Mouse (Mus musculus): ENCODE measurements around the gene Mast4.

Gene Mast4

DNA sequence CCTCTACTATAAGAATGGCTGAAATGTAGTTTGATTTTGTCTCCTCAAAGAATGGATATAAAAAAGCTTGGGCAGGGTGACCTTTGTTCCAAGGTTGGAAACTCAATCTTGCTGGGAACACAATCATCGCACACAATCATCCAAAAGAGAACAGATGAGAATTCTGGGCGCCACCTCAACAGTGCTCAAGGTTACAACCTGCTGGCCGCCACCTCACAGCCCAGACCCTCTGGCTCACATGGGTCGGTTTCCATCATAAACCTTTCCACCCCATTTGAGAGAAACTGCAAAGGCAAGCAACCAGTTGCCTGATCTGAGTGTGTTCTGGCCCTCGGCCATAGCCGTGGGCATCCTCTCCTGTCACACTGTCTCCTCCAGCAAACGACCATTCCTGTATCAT, 414.6 kb downstream of the Mast4 start:
- DNase-seq (ENCODE audit: low read depth): no peak

DNA sequence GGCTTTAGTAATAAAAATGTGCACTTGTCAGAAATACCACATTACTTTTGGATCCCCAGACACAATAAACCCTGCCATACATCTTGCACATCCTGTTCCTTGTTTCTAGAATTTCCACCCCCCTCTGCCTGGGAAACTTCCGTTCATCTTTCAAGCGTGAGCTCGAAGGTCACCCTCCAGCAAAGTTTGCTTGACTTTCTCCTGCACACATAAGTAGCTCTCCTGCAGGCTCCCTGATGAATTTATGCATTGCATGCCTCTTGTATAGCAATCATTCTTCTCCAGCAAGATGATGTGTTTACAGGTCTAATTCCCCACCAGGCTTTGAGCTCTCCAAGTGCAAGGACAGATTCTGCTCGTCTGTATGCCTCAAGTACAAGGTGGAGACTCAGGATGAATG, 415.7 kb downstream of the Mast4 start:
- DNase-seq (ENCODE audit: low read depth): no peak

DNA sequence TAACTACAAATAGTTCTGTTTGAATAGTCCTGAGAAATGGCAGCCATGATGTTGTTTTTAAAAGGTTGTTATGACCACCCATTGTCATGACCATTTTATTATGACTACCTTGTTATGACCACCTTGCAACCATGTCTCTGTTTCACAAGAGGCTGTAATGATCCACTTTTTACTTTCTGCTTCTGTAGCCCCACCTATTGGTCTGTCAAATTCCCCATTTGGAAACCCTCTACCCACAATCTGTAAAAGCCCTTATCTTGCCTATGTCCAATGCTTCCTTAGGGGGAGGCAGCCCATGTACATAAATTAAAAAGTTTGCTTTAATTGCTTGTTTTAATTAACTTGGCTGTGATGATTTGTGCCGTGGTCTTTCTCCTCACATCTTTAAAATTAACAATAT, 419.0 kb downstream of the Mast4 start:
- no peak for DNase-seq (ENCODE audit: low read depth)

GRCm38 (mm10) chr13:102914800-102915199, 419.5 kb downstream of the Mast4 start:
- no peak for DNase-seq (ENCODE audit: low read depth)

DNA sequence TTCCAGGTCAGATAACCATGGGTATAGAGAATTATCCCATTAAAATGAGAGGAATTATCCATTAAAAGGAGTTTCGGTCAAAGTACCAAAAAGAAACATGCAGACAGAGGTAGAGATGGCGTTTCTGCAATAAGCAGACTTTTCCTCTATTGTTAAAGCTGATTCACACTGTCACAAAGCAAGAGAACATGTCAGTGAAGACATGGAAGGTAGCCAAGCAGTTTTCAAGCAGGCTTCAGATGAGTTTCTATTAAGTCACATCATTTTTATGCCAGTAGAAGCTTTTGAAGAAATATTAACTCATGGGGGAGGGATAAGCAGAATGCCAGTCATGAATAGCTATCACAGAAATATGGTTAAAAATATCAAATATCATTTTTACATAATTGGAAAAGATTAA, 420.4 kb downstream of the Mast4 start:
- no peak for DNase-seq (ENCODE audit: low read depth)

DNA sequence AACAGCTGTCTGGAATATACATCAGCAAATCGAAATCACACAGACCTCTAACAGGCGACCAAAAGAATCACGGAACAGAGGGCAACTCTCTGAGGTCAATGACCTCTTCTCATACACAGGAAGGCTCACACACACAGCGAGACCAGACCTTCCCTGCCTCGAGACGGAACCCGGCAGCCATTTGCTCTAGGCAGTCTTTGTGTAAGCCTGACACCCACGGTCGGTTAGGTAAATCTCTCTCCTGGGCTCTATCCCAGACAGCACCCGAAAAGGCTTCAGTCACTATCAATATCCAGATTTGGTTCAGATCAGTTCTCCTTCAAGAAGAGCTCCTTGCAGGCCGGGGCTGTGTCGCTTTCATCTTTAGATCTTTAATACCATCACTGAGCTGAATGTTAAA, 421.4 kb downstream of the Mast4 start:
- no peak for DNase-seq (ENCODE audit: low read depth)

DNA sequence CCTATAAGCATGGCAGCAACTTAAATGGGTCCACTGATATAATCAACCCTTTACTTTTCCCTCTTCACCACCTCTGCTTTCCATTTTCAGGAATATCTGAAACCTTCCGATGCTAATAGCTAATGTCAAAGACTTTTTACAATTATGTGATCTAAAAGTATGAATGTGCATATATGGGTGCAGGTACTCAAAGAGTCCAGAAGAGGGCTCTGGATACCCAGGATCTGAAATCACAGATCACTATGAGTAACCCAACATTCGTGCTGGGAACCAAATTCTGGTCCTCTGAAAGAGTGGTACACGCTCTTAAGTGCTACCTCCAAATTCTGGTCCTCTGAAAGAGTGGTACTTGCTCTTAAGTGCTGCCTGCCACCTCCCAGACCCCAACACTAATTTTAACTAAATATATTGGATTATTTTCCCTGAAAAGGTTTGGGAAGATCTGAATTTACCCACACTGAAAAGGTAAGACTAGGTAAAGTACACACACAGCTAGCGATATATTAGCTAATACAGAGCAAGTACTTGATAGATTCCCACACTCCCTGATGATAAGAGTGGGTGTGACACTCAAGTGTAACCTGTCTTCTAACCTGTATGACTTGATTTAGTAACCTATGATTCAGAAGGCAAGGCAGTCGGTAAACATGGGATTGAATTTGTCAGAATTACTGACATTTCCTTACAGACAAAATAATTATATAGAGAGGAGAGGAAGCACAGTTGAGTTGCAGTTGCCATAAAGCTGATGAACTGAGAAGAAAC, 424.5 kb downstream of the Mast4 start:
- no peak for DNase-seq (ENCODE audit: low read depth)

DNA sequence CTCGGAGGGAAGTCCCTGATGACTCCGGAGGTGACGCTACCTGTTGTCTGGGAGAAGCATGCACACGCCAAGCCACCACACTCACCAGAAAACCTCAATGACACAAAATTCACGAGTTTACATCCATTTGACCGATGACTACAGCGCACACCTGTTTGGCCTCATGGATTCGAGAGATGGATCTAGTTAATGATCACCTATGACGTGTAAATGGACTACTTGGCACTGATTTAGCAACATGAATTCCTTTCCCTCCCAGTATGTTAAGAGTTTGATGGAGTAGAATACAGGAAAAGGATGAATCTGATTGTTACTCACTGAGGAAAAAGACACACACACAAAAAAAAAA, 427.7 kb downstream of the Mast4 start:
- no peak for DNase-seq (ENCODE audit: low read depth)

DNA sequence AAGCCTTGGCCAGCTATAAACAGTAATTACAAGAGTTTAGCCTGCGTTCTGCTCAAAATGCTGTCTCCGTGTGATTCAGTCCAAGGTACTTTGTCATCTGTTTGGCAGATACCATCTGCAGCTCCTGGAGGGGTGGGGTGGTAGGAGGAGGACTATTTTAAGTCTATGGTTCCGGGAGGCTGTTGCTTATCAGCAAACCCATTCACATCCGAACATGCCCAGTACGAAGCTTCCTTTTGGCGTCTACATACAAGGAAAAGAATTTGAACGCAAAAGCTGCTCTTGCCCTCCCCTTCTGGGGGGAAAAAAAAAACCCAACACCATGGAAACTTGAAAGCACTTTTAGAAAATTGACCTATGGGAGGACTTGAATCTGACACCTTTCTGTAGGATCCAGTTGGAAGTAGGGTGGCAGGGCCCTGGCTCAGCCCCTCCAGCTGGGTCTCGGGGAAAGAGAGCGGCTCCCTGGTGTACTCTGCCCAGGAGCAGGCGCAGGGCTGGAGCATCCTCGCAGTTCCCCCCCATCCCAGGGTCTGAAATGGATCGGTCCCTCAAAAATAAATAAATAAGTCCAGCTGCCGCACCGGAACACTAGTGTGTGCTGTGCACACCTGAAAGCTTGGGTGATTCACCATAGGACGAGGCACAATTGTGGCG, 428.2 kb downstream of the Mast4 start:
- DNase-seq (ENCODE audit: low read depth): peak; percentile 89

GRCm38 (mm10) chr13:102905361-102905950, 428.8 kb downstream of the Mast4 start:
- DNase-seq (ENCODE audit: low read depth): no peak

- no peak for DNase-seq (ENCODE audit: low read depth)
Measured at GRCm38 (mm10) chr13:102903689-102904088, 430.6 kb downstream of the Mast4 start.

- no peak for DNase-seq (ENCODE audit: low read depth)
Measured at GRCm38 (mm10) chr13:102902123-102902522, 432.2 kb downstream of the Mast4 start.

GRCm38 (mm10) chr13:102900531-102900930, 433.8 kb downstream of the Mast4 start:
- DNase-seq (ENCODE audit: low read depth): no peak

- DNase-seq (ENCODE audit: low read depth): no peak
Measured at GRCm38 (mm10) chr13:102900083-102900420, 434.2 kb downstream of the Mast4 start.

- DNase-seq (ENCODE audit: low read depth): peak; percentile 47
Measured at GRCm38 (mm10) chr13:102899253-102900082, 434.8 kb downstream of the Mast4 start.

DNA sequence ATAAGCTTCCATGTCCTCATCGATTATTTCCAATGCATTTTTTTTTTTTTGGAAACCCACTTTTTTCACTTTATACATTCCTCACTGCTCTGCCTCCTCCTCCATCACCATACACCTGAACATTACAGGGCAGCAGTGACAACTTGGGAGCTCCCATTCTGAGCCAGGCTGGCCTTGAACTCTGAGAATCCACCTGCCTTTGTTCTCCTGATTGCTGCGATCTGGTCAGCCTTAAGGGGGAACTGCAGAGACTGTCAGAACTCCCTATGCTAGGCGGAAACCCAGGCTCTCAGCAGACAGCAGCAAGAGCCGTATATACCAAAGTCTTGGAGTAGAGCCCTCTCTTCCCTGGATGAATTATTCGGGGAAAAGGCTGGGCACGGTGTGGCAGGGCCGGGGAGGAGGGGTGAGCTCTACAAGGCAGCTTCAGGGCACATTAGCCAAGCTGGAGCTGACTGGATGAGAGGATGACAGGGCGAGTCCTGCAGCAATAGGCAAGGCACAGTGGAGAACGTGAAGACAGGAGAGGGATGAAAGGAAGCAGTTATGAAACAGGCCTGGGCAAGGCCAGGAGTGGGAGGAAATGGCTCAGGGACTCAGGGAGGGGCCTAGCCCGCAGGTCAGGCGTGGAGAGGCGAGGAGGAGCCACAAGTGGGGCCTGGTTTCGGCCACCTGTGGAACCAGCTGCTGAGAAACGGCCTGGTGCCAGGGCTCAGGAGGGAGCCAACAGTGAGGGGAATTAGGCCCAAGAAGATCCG, 435.7 kb downstream of the Mast4 start:
- DNase-seq (ENCODE audit: low read depth): no peak

DNA sequence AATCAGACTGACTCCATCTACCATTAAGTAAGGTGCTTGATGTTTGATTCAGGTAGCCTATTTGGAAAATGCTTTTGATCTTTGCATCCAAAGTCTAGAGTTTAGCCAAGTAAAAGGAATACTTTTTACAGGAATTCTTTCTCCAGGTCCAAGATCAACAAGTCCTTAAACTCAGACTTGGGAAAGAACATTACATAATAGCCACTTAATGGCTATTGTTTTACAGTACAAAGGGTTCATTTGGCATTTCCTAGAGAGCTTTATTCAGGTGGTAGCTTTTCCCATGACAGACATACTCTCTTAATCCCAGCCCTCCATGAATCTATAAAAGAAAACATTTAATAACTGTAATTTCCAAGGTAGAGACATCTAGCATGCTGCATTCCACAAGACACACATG, 438.0 kb downstream of the Mast4 start:
- no peak for DNase-seq (ENCODE audit: low read depth)

- DNase-seq (ENCODE audit: low read depth): peak; percentile 61
Measured at GRCm38 (mm10) chr13:102895894-102896293, 438.4 kb downstream of the Mast4 start.

DNA sequence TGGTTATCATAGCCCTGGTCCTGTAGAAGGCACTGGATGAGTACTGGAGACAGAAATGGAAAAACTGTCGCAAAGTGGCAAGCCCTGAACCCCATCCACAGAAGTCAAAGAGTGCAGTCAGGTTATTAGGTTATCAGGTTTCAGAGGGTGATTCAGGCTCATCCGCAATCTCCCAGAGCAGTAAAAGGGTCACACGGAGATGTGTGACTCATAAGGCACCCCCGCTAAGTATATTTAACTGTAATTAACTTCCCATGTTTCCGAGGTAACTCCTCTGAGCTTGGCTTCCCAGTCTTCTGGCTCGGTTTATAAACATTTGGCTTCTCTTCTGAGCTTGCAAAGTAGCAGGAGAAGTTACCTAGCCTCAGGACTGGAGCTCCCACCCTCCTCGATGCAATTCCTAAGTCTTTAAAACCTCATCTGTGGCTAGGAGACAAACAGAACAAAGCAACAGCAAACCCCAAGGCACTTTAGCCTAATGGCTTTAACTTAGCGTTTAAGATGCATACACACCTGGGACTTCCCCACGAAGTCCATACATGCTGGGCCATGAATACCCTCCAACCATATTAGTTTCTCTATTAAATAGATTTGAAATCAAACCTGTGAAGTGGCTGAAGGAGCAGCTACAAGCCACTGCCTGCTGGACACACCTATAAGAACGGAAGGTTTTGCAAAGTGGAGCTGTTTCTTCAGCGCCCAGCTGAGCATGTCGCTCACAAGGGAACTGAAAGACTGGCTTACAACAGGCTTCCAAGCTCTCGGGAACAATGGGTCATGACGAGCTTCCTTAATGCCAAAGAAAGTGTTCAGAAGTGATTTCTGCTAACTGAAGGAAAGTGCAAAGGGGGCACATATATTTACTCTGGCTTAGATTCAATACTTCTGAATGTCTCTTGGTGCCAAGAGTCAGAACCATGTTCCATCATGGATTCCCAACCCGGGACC, 439.7 kb downstream of the Mast4 start:
- DNase-seq (ENCODE audit: low read depth): no peak

- no peak for DNase-seq (ENCODE audit: low read depth)
Measured at GRCm38 (mm10) chr13:102892783-102893182, 441.5 kb downstream of the Mast4 start.

DNA sequence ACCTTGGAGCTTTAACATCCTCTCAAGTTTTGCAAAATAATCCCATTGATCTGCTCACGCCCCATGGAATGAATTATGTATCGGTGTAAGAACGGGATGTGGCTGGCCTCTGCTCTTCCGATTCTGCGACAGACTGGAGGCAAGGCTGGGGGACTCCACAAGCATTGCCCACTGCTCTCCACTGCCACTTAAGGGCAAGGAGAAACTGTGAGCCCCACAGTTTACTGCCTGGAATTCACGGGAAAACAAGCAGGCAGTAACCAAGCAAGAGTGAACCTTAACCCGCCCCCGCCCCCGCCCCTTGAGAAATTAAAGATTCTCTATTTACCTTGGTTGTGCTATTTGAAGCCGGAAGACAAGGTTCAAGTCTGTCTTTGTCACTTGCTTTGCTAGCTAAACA, 444.3 kb downstream of the Mast4 start:
- DNase-seq (ENCODE audit: low read depth): no peak
